Mouse (Mus musculus): ENCODE measurements around the gene Mylk. TPM values are rescaled to one million over a fixed set of nuclear protein-coding genes. Genes with fewer than 3 reads are reported as not detected.

The Mylk gene
- total RNA-seq, 2 experiments from 2014 or later, result 32.0 to 34.4 TPM

DNA sequence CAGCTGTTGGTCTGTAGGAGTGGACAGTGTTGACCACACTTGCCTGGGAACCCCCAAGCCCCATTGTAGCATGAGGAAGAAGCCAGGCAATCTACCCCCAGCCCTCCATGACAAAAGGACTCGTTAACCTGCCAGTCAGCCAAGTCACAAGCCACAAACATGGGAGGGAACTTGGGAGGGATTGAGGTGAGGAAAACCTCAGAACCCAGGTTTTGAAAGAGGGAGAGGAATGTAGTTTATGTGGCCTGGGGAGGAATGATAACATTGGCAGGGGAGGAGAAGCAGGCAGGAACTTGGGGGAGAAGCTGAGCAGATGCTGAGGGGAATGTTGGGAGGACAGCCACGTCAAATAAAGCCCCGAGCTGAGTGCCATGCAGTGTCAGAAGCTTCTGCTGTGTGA is 196.9 kb downstream of the Mylk start:
- DNase-seq, result no peak

GRCm38 (mm10) chr16:34946301-34946700 is 201.3 kb downstream of the Mylk start:
- DNase-seq, result no peak

DNA sequence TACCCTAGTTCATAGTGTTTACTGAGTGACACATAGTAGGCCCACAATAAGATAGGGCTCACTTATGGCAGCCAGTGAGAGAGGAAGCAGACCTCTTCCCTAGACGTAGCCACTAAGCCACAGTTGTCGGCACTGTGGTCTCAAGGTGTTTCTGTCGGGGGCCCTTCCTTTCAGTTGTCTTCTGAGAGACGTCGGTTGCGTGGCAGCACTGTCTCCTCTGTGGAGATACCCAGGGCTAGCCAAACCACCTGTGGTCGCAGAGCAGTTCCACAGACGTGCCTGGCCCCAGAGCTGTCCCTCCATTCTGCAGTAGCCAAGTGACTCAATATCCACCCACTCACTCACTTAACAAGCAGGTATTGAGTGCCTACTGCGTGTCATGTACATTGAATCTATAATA is 205.9 kb downstream of the Mylk start:
- DNase-seq, result no peak

DNA sequence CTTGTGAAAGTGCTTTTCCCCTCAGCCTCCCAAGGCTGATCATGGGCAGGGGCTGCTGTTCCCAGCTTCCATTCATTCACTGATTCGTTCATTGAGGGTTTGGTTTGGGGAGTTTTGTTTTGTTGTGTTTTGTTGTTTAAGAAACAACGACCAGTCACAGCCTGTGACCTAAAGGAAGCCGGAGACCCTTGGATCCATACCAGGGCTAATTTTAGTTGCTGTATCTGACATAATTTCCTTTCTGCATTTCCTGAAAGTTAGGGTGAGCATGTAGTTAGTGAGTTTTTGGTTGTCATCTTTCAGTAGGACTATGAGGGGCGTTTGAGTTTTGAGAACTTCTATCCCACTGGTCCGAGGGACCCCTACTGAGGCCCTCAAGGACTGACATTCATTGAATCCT is 207.2 kb downstream of the Mylk start:
- DNase-seq, result no peak

- DNase-seq, result no peak
These were observed 207.8 kb downstream of the Mylk start for GRCm38 (mm10) chr16:34952798-34953197.

DNA sequence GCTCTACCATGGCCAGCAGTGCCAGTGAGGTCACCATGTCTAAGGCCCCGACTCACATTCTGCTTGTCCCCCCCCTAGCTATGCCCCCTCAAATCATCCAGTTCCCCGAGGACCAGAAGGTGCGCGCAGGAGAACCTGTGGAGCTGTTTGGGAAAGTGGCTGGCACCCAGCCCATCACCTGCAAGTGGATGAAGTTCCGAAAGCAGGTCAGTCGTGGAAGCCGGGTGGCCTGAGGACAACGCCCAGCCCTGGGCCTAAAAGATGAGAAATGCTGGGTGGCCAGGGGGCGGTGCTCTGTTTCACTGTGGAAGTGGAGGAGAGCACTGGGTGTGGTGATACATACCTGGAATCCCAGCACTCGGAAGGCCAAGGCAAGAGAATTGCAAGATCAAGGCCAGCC is 208.5 kb downstream of the Mylk start:
- no peak for DNase-seq

DNA sequence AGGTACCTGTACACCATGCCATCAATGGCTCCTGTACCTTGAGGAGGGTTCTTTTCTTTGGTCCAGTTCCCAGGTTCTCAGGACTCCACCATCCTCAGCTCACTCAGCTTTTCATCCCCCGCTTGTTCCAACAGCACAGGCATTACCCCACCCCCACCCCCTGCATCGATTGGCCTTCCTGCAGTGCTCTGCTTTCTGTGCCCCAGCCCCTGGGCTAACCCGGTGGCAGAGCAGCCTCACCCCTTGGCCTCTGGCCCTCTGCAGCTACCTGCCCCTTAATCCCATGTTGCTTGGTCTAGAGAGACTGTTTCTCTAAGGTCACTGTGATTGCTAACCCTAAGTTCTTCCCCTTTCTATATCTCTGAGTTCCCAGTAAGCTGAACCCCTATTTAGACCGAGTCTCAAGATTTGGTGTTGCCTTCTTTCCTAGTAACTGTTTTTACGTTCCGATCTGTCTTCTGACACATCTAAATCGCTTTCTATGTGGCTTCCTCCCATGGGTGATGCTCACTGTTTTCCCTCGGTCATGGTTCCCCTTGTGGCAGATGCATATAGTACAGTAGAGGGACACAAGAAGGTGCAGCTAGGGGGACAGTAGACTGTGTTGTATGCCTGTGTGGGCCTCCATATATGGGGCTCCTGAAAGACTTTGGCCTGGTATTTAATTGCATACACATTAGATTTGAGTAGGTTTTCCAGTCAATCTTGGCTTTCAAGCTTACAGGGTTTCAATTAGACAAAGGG is 212.6 kb downstream of the Mylk start:
- DNase-seq, result peak; percentile 45

DNA sequence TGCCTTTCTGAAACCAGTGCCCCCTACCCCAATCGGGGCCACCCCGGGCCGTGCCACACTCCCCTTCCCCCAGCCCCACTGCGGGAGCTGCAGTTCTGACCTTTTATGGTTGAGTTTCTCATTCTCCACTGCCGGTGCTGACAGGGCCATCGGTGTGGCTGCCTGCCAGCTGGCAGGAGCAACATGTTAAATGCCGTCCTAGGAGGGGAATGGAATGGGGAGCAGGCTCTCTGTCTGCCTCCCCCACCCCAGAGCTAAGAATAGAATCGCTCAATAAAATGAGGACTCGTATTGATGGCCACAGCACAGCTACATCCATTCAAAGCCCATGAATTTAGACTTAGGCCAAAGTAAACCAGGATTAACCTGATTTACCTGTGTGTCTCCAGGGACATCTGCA is 213.7 kb downstream of the Mylk start:
- peak; percentile 94 for DNase-seq

- DNase-seq, result no peak
These were observed 214.3 kb downstream of the Mylk start for GRCm38 (mm10) chr16:34959261-34959660.

DNA sequence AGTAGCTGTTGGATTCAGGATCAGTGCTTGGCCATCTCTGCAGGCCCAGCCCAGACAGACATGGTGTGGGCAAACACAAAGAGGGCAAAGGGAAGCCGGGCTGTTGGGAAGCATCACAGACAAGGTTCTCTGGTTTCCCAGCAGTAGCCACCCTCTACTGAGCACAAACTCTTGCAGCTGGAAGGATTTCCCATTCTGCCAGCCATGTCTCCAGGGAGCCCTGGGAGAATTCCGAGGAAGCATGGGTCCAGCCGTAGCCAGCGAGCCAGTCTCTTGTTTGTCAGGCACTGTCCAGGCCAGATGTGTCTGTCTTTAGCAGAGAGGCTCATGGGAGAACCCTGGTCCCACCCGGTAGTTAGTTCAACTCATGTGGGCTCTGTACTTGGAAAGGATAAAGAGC is 215.2 kb downstream of the Mylk start:
- DNase-seq, result peak; percentile 41

GRCm38 (mm10) chr16:34960866-34961582 is 216.0 kb downstream of the Mylk start:
- no peak for DNase-seq

GRCm38 (mm10) chr16:34962322-34962721 is 217.3 kb downstream of the Mylk start:
- peak; percentile 58 for DNase-seq

DNA sequence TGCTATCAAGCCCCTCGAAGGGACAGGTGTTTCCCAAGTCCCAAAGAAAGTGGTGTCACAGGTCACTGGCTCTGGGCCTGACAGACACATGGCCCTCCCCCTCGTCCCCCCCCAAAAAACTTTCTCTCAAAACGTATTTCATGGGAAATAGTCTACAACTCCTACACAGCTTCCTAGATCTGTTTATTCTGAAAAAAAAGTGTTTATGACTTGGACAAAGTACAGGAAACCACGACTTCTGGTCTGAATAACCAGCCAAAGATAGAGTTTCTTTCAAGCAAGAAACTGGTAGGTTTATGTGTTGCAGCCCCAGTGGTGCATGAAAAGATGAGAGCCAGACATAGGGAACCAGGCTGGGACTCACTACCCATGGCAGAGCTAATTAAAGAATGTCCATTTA is 218.0 kb downstream of the Mylk start:
- DNase-seq, result no peak

DNA sequence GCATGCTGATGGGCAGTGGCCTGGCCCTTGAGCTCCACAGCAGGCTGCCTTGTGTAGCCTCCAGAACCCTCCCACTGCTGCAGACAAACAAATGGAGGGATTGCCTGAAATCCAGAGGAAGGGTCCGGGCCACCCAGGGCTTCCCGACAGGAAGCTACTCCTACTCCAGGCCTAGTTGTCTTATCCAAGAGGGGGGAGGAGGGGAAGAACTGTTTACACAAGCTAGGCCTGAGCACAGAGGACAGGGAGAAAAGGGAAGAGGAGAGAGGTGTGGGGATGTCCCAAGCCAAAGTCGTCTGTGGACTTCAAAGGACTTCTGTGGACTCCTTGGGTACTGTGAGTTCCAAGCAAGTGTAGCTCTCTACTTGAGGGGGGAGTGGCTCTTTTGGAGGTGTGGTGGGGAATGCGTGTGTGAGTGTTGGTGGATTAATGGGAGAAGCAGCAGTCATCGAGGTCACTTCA is 221.6 kb downstream of the Mylk start:
- no peak for DNase-seq

GRCm38 (mm10) chr16:34967120-34967800 is 222.2 kb downstream of the Mylk start:
- DNase-seq, result peak; percentile 87

GRCm38 (mm10) chr16:34968181-34968580 is 223.2 kb downstream of the Mylk start:
- DNase-seq, result no peak

DNA sequence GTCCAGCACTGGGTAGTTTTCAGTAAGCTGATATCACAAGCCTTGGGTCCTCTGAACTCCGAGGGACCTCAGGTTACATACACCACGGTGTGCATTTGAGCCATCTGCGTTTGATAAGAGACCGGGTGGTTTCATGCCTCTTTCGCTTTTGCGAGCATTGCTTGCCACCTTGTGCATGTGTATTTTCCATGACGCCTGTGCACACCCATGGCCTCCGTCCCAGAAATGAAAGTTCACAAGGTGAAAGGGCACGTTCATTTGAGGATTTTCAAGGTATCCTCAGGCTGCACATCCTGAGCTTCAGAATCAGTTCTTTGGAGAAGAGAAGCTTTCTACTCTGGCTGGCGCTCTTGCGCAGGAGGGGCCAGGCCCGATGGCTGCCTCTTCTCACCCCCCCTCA is 227.5 kb downstream of the Mylk start:
- DNase-seq, result no peak

GRCm38 (mm10) chr16:34975544-34975943 is 230.5 kb downstream of the Mylk start:
- no peak for DNase-seq

GRCm38 (mm10) chr16:34976630-34977029 is 231.6 kb downstream of the Mylk start:
- DNase-seq, result peak; percentile 48

- DNase-seq, result no peak
These were observed 233.0 kb downstream of the Mylk start for GRCm38 (mm10) chr16:34978018-34978417.

GRCm38 (mm10) chr16:34981009-34981408 is 236.0 kb downstream of the Mylk start:
- no peak for DNase-seq

- DNase-seq, result no peak
These were observed 239.4 kb downstream of the Mylk start for GRCm38 (mm10) chr16:34984203-34985030.

DNA sequence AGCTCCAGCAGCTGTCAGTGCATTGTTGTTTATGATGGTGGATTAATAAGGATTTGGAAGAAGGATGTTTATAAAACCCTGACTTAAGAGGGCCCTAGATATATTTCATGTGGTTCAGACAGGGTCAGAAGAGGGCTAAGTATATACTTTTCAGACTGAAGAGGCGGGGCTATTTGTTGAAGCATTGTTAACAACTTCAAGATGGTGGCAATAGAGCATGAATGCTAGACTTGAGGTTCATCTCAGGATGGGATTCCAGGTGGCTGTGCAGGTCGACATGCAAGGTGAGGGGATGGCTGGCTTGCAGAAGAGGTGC is 240.0 kb downstream of the Mylk start:
- DNase-seq, result no peak
